Mouse (Mus musculus) CH12.LX (cell line): ENCODE results near the gene Mael. TPM values are rescaled to one million over a fixed set of nuclear protein-coding genes. Genes with fewer than 3 reads are reported as not detected.

Experiments
- DNase-seq: peaks from one replicate; pipeline ENCODE4 v3.0.0-alpha.2; 2013; ENCODE audit errors: extremely low read depth
- H3K27ac ChIP-seq: 2 replicates; pipeline ENCODE4 v1.5.1; 2012; ENCODE audit warnings: low read depth, mild to moderate bottlenecking, control low read depth, moderate library complexity; ENCODE audit not compliant: insufficient read depth
- H3K27me3 ChIP-seq: replicated peaks from 2 replicates; pipeline ENCODE3; 2012; ENCODE audit warnings: inconsistent platforms
- H3K36me3 ChIP-seq, 2 experiments: replicated peaks in 1 of 2; 2 replicates each; pipeline versions ENCODE3 to v1.6.1; 2012; ENCODE audit warnings: inconsistent platforms in 1 of 2, low read length in 1 of 2, mild to moderate bottlenecking in 1 of 2, mixed read lengths in 1 of 2, moderate library complexity in 1 of 2; ENCODE audit not compliant: control insufficient read depth in 1 of 2, insufficient read depth in 1 of 2
- H3K4me1 ChIP-seq, 2 experiments: 2 replicates each; pipeline ENCODE4 v1.6.1; 2012; ENCODE audit warnings: inconsistent platforms in 1 of 2, moderate library complexity in 1 of 2; ENCODE audit not compliant: insufficient read depth in 2 of 2, control insufficient read depth in 1 of 2
- H3K4me2 ChIP-seq: 2 replicates; pipeline ENCODE4 v1.6.1; 2012; ENCODE audit warnings: low read depth, mild to moderate bottlenecking, control low read depth; ENCODE audit not compliant: poor library complexity, insufficient read depth, severe bottlenecking
- H3K4me3 ChIP-seq, 3 experiments: fragments of 150-350 bp in 1 of 3; sonication (generic) in 1 of 3; replicated peaks in 1 of 3; 2 replicates each; pipeline versions ENCODE3 to v1.5.1; 2011 to 2012; ENCODE audit warnings: low read depth in 2 of 3, low read length in 2 of 3, mild to moderate bottlenecking in 2 of 3, moderate library complexity in 2 of 3, control low read depth in 1 of 3, improper control_type of control experiment in 1 of 3, inconsistent platforms in 1 of 3, mixed read lengths in 1 of 3; ENCODE audit not compliant: poor library complexity in 1 of 3
- H3K79me2 ChIP-seq: replicated peaks from 2 replicates; pipeline ENCODE4 v1.6.1; 2012; ENCODE audit warnings: mild to moderate bottlenecking, moderate library complexity; ENCODE audit not compliant: control insufficient read depth, poor library complexity, insufficient read depth, severe bottlenecking; ENCODE audit errors: extremely low read depth
- H3K9ac ChIP-seq: 2 replicates; pipeline ENCODE4 v1.6.1; 2012; ENCODE audit warnings: low read depth, mild to moderate bottlenecking, control low read depth, moderate library complexity; ENCODE audit not compliant: insufficient read depth
- H3K9me3 ChIP-seq: replicated peaks from 2 replicates; pipeline ENCODE3; 2012; ENCODE audit warnings: low read length, inconsistent platforms, mixed read lengths
- BHLHE40 ChIP-seq: IDR thresholded peaks from 2 replicates; pipeline ENCODE4 v1.6.1; 2011; ENCODE audit warnings: mild to moderate bottlenecking, low read depth, low read length, improper control_type of control experiment
- E2F4 ChIP-seq: IDR thresholded peaks from 2 replicates; pipeline ENCODE4 v1.6.1; 2011; ENCODE audit warnings: low read depth, low read length, improper control_type of control experiment; ENCODE audit not compliant: insufficient replicate concordance
- EP300 ChIP-seq: IDR thresholded peaks from 2 replicates; pipeline ENCODE4 v1.6.1; 2011; ENCODE audit warnings: low read length, improper control_type of control experiment
- ETS1 ChIP-seq: conservative IDR thresholded peaks from 2 replicates; pipeline ENCODE4 v1.6.1; 2012; ENCODE audit warnings: low read depth, mild to moderate bottlenecking, inconsistent platforms, low read length, improper control_type of control experiment, moderate library complexity
- HCFC1 ChIP-seq: IDR thresholded peaks from 2 replicates; pipeline ENCODE4 v1.6.1; 2012; ENCODE audit warnings: low read depth, mild to moderate bottlenecking, inconsistent platforms, low read length, improper control_type of control experiment
- MAFK ChIP-seq: IDR thresholded peaks from 2 replicates; pipeline ENCODE4 v1.6.1; 2011; ENCODE audit warnings: low read length, improper control_type of control experiment; ENCODE audit not compliant: insufficient replicate concordance
- MAX ChIP-seq: IDR thresholded peaks from 2 replicates; pipeline ENCODE4 v1.6.1; 2011; ENCODE audit warnings: low read length, improper control_type of control experiment
- MAZ ChIP-seq: IDR thresholded peaks from 2 replicates; pipeline ENCODE4 v1.6.1; 2012; ENCODE audit warnings: low read depth, mild to moderate bottlenecking, inconsistent platforms, low read length, improper control_type of control experiment, moderate library complexity
- NELFE ChIP-seq: IDR thresholded peaks from 2 replicates; pipeline ENCODE4 v1.6.1; 2011; ENCODE audit warnings: low read depth, low read length, improper control_type of control experiment
- NRF1 ChIP-seq: IDR thresholded peaks from 2 replicates; pipeline ENCODE4 v1.6.1; 2014; ENCODE audit warnings: low read depth, mild to moderate bottlenecking, inconsistent platforms, low read length, improper control_type of control experiment, moderate library complexity
- PAX5 ChIP-seq: IDR thresholded peaks from 2 replicates; pipeline ENCODE4 v1.6.1; 2012; ENCODE audit warnings: low read length, inconsistent platforms, mixed read lengths
- POLR2A ChIP-seq: IDR thresholded peaks from 2 replicates; pipeline ENCODE4 v1.6.1; 2011; ENCODE audit warnings: low read depth, mild to moderate bottlenecking, improper control_type of control experiment, low read length
- POLR2AphosphoS2 ChIP-seq: IDR thresholded peaks from 2 replicates; pipeline ENCODE4 v1.6.1; 2011; ENCODE audit warnings: low read depth, low read length, improper control_type of control experiment
- SIN3A ChIP-seq: IDR thresholded peaks from 2 replicates; pipeline ENCODE4 v1.6.1; 2012; ENCODE audit warnings: low read length, improper control_type of control experiment, inconsistent platforms
- SMC3 ChIP-seq: IDR thresholded peaks from 2 replicates; pipeline ENCODE4 v1.6.1; 2011; ENCODE audit warnings: low read depth, low read length, improper control_type of control experiment
- TCF12 ChIP-seq: IDR thresholded peaks from 2 replicates; pipeline ENCODE4 v1.6.1; 2014; ENCODE audit warnings: low read depth, mild to moderate bottlenecking, inconsistent platforms, low read length, improper control_type of control experiment
- UBTF ChIP-seq: IDR thresholded peaks from 2 replicates; pipeline ENCODE4 v1.6.1; 2012; ENCODE audit warnings: low read depth, mild to moderate bottlenecking, inconsistent platforms, low read length, improper control_type of control experiment, moderate library complexity
- USF1 ChIP-seq: IDR thresholded peaks from 2 replicates; pipeline ENCODE4 v1.6.1; 2014; ENCODE audit warnings: low read depth, mild to moderate bottlenecking, inconsistent platforms, low read length, improper control_type of control experiment
- USF2 ChIP-seq: conservative IDR thresholded peaks from 2 replicates; pipeline ENCODE4 v1.6.1; 2011; ENCODE audit warnings: low read depth, low read length, improper control_type of control experiment
- ZKSCAN1 ChIP-seq: IDR thresholded peaks from 2 replicates; pipeline ENCODE4 v1.6.1; 2012; ENCODE audit warnings: low read depth, inconsistent platforms, low read length, improper control_type of control experiment, borderline replicate concordance
- ZMIZ1 ChIP-seq: IDR thresholded peaks from 2 replicates; pipeline ENCODE4 v1.6.1; 2012; ENCODE audit warnings: low read depth, mild to moderate bottlenecking, inconsistent platforms, low read length, improper control_type of control experiment
- ZNF384 ChIP-seq: IDR thresholded peaks from 2 replicates; pipeline ENCODE4 v1.6.1; 2012; ENCODE audit warnings: low read depth, low read length, improper control_type of control experiment, inconsistent platforms
- dilution Hi-C: fragments of 300-500 bp; cut with MboI; formaldehyde crosslinking; loops from 2 replicates; pipeline ENCODE4 v1.14.3; 2020; ENCODE audit warnings: low sequenced_read_pairs; ENCODE audit not compliant: extremely low pct_unique_long_range_greater_than_20kb, extremely low pct_ligation_motif_present
- in situ Hi-C: fragments of 300-500 bp; cut with MboI; formaldehyde crosslinking; loops from 3 replicates; pipeline ENCODE4 v1.14.3; 2019; ENCODE audit warnings: low sequenced_read_pairs, low pct_ligation_motif_present, low pct_unique_long_range_greater_than_20kb, mixed read lengths
- polyA plus RNA-seq: library from polyadenylated mRNA; unstranded; fragments of >175 nt; gene quantifications from 2 replicates; pipeline ENCODE4 v1.2.1, GENCODE M21; 2012; ENCODE audit warnings: low read depth; ENCODE audit not compliant: insufficient read length
- total RNA-seq, 2 experiments: library from RNA; depleted of rRNA; stranded (reverse); fragments of 300-350 nt in 1 of 2; fragments of >200 nt in 1 of 2; gene quantifications; 2 replicates each; pipeline ENCODE4 v1.2.3; 2012 to 2014

Mael gene
- total and polyA plus RNA-seq, 3 experiments = not detected

DNA sequence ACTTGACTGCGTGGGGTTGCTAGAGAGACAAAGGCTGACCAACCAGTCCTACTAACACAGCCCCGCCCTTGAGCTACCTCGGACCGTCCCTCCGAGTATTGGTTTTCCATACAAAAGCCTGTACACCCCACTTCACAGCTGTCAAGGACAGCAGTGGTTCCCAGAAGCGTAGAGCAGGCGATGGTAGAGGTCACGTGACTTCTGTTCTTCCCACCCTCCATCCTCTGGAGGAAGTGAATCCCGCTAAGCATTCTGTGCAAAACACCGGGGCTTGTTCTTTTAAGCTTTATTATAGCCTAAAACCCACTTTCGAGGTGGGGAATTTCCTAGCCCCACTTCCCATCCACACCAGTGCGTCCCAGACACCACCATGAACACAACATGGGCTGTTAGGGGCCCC lies 80.8 kb downstream of the Mael start:
- Histone ChIP-seq H3K79me2 (no peaks in the 10 kb centered on the region), H3K4me2 (peak overlapping the region; percentile 2), H3K9me3 (no peaks in the 10 kb centered on the region), H3K36me3 (no peaks in the 10 kb centered on the region)
- in situ Hi-C loops = loop anchor here (10.0 to 25.0 kb wide), 5 partner anchors 153 to 495 kb away; partner anchors contain the start of gene Pou2f1
- TF ChIP-seq POLR2A (no peak), BHLHE40 (peak; percentile 71), NRF1 (no peak), E2F4 (no peak), MAZ (no peak), SIN3A (no peak), HCFC1 (no peak), POLR2AphosphoS2 (no peak), NELFE (no peak), USF1 (peak; percentile 77), MAX (no peak), TCF12 (no peak), UBTF (no peak), MAFK (no peak), ZKSCAN1 (no peak), EP300 (no peak), SMC3 (no peak), ZNF384 (no peak), ETS1 (no peak), PAX5 (no peak), USF2 (peak; percentile 58)
- TF ChIP-seq, all 38 proteins: peak for 3
- dilution Hi-C loops = no loop called here
- Histone ChIP-seq H3K4me3 (peak overlapping the region in 2 of 3 experiments; percentile 2 to 28), H3K9ac (no peak overlapping the region), H3K4me1 (peaks cover 0 to 27% of the 10 kb centered on the region in 2 experiments; a peak in 2 of 4 replicates), H3K27me3 (peaks cover 44% of the 10 kb centered on the region), H3K27ac (no peak overlapping the region)
- no peak for DNase-seq

DNA sequence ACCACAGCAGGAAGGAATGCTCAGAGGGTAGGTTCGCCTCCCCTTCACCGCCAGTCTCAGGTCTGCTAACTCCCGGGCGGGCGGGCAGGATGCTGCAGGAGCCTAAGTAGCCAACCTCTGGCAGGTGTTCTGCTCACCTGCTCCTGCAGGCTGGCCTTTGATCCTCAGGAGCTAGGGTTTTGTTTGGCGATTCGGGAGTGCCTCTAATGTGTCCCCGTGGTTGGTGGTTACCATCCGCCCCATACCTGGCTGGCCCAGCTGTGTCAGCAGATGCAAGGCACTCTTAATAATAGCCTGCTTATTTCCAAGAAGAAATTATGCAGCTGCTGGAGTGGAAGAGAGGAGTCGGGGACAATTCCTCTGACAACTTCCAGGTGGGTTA lies 83.4 kb downstream of the Mael start:
- H3K9ac ChIP-seq = no peak overlapping the region

More for the DNA sequence above, 83.4 kb downstream of the Mael start:
- H3K4me3 ChIP-seq = no peak overlapping the region
- H3K27me3 ChIP-seq = peaks cover 38% of the 10 kb centered on the region
- no peaks in the 10 kb centered on the region for H3K79me2 ChIP-seq
- no peak overlapping the region for H3K27ac ChIP-seq
- in situ Hi-C loops (loop anchor here (10.0 to 25.0 kb wide), 5 partner anchors 150 to 493 kb away; partner anchors contain the start of gene Pou2f1), dilution Hi-C loops (no loop called here)
- H3K4me1 ChIP-seq = peaks cover 2 to 22% of the 10 kb centered on the region in 2 experiments; a peak in 3 of 4 replicates
- H3K4me2 ChIP-seq = no peak overlapping the region
- no peak for DNase-seq
- no peaks in the 10 kb centered on the region for H3K9me3 ChIP-seq
- TF ChIP-seq ZMIZ1 (no peak), USF1 (no peak), PAX5 (no peak), UBTF (no peak), ZNF384 (no peak)
- H3K36me3 ChIP-seq = no peaks in the 10 kb centered on the region
